Mouse (Mus musculus) small intestine, adult 2 months (tissue): ENCODE data around the gene Kdm1a.

Source experiments
- CTCF ChIP-seq: fragments of 200-500 bp; IDR thresholded peaks from 2 replicates; pipeline ENCODE4 v1.5.1; 2012; ENCODE audit warnings: low read depth, mild to moderate bottlenecking, control low read depth, inconsistent platforms, low read length, moderate library complexity, mixed read lengths; ENCODE audit not compliant: insufficient replicate concordance, insufficient read length; ENCODE audit errors: extremely low read depth
- POLR2A ChIP-seq: fragments of 200-500 bp; IDR thresholded peaks from 2 replicates; pipeline ENCODE4 v1.6.1; 2012; ENCODE audit warnings: low read depth, mild to moderate bottlenecking, control low read depth, inconsistent platforms, low read length, moderate library complexity

DNA sequence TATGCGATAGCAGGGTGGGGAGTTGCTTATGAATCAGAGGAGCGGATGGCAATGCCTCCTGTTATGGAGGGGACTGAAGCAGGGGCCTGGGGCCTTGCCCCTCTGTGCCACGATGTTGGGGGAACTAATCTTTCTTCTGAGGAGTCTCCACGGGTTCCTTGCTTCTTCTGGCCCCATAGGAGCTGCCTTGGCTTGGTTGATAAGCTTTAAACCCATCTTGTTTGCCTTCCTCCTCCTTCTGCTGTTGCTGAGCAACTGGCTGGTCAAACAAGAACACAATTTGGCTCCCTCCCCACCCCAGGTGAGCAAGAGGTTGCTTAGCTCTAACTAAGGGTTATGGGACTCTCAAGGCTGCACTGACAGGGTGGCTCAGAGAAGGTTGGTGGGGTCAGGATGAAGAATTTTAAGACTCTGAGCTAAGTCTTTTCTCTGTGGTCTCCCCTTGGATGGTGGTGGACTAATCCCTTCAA lies 7.9 kb upstream of the Kdm1a start, which contains the start of gene Tex46:
- no peak for TF ChIP-seq POLR2A
- no peak for TF ChIP-seq CTCF
